Mouse (Mus musculus): ENCODE data around the gene Dck. TPM values are rescaled to one million over a fixed set of nuclear protein-coding genes. Genes with fewer than 3 reads are reported as not detected.

Gene Dck
- polyA plus RNA-seq, 1 experiment: 1.3 TPM

DNA sequence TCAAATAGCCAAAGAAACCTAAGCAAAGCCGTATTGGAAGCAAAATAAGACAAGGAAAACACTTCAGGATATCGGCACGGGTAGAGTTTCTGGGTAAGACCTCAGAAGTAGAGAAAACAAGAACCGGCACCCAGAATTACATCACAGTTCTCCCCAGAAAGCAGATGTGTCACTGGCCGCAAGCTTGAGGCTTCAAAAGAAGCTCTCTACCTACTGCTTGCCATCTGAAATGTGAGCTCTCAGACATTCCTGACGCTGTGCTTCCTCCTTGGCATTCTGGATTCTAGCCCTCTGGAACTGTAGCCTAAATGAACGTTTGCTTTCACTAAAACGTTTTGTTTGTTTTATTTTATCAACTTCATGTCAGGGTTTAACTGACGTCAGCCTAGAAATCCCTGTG lies 25.9 kb downstream of the Dck start:
- WGBS: 42% methylated on average over 9 of the region's 9 CpGs
- TF ChIP-seq POLR2A (IDR thresholded peaks at IDR 0.05; ENCODE audit: low read depth, low read length) (no peak), CTCF (IDR thresholded peaks at IDR 0.05; ENCODE audit: extremely low read depth, insufficient read length, insufficient replicate concordance, low read depth, low read length) (no peak)

DNA sequence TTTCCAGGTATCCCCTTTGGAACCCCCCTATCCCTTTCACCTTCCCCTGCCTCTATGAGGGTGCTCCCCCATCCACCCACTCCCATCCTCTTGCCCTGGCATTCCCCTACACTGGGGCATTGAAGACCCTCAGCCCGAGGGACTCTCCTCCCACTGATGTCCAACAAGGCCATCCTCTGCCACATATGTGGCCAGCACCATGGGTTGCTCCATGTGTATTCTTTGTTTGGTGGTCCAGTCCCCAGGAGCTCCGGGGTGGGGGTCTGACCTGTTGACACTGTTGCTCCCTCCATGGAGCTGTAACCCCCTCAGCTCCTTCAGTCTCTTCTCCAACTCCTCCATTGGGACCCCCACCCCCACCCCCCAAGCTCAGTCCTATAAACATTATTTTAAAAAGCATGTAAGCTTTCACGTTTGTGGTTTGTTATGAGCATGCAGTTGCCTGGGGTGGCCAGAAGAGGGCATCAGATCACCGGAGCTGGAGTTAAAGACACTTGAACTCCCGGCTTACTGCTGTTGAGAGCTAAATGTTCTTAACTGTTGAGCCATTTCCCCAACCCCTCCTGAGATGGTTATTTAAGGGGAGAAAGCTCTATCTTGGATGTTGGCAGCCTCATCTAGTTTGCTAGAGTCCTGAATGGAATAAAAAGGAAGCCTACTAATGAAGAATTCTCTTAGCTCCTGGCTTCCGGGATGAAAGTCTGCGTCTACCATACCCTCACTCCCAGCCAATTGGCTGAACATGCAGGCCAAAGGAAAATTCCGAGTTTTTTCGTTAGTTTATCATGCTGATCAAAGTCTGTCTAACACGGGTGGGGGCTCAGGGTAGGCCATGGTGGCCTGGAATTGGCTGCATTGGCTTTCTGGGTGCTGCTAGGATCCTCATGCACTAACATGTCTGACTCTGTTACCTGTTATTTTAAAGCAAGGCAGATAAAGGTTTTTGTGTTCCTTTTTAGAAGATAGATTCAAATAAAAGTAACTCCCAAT lies 26.8 kb downstream of the Dck start:
- Histone ChIP-seq H3K4me1 (ENCODE audit: control insufficient read depth, insufficient read depth, insufficient read length, low read length) (peaks cover 6% of the 10 kb centered on the region; the same call in 1 of the 2 replicates), H3K36me3 (ENCODE audit: control insufficient read depth, insufficient read depth, low read length) (no peaks in the 10 kb centered on the region), H3K4me3 (ENCODE audit: low read depth, low read length) (no peak overlapping the region), H3K27ac (ENCODE audit: insufficient read depth, low read depth, low read length) (no peak overlapping the region), H3K27me3 (ENCODE audit: control insufficient read depth, insufficient read depth, low read length) (no peaks in the 10 kb centered on the region)
- WGBS: 27% methylated on average over 10 of the region's 10 CpGs
- TF ChIP-seq CTCF (IDR thresholded peaks at IDR 0.05; ENCODE audit: extremely low read depth, insufficient read length, insufficient replicate concordance, low read depth, low read length): peak; percentile 77; the same call in 1 of the 2 replicates
- TF ChIP-seq POLR2A (IDR thresholded peaks at IDR 0.05; ENCODE audit: low read depth, low read length): no peak

More for the DNA sequence above, 25.9 kb downstream of the Dck start:
- no peak overlapping the region for H3K27ac ChIP-seq (ENCODE audit: insufficient read depth, low read depth, low read length)
- H3K4me1 ChIP-seq (ENCODE audit: control insufficient read depth, insufficient read depth, insufficient read length, low read length): peaks cover 5% of the 10 kb centered on the region; the same call in 1 of the 2 replicates
- H3K4me3 ChIP-seq (ENCODE audit: low read depth, low read length): no peak overlapping the region
- H3K27me3 ChIP-seq (ENCODE audit: control insufficient read depth, insufficient read depth, low read length): no peaks in the 10 kb centered on the region
- no peaks in the 10 kb centered on the region for H3K36me3 ChIP-seq (ENCODE audit: control insufficient read depth, insufficient read depth, low read length)

DNA sequence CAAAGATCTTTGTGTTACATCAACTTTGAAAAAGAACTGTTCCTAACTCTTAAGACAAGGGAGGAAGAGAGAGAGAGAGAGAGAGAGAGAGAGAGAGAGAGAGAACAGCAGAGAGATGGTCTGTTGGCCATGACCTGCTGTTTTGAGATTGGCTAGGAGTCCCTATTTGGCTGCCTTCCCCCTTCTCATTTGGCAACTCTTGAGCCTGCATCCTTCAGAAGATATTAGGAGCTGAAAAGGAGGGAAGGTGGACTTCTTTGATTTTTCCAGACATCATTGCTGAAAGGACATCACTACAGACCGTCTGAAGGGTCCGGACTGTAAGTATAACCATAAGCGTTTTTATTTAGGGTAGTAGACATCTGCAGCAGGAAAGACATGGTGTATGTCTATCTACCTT lies 28.9 kb downstream of the Dck start:
- no peak for TF ChIP-seq CTCF (IDR thresholded peaks at IDR 0.05; ENCODE audit: extremely low read depth, insufficient read length, insufficient replicate concordance, low read depth, low read length)
- TF ChIP-seq POLR2A (IDR thresholded peaks at IDR 0.05; ENCODE audit: low read depth, low read length): no peak
- Histone ChIP-seq H3K4me1 (ENCODE audit: control insufficient read depth, insufficient read depth, insufficient read length, low read length) (peaks cover 9% of the 10 kb centered on the region; the same call in 1 of the 2 replicates), H3K27me3 (ENCODE audit: control insufficient read depth, insufficient read depth, low read length) (no peaks in the 10 kb centered on the region), H3K27ac (ENCODE audit: insufficient read depth, low read depth, low read length) (no peak overlapping the region), H3K36me3 (ENCODE audit: control insufficient read depth, insufficient read depth, low read length) (no peaks in the 10 kb centered on the region), H3K4me3 (ENCODE audit: low read depth, low read length) (no peak overlapping the region)
- WGBS: 88% methylated on average over 3 of the region's 3 CpGs

DNA sequence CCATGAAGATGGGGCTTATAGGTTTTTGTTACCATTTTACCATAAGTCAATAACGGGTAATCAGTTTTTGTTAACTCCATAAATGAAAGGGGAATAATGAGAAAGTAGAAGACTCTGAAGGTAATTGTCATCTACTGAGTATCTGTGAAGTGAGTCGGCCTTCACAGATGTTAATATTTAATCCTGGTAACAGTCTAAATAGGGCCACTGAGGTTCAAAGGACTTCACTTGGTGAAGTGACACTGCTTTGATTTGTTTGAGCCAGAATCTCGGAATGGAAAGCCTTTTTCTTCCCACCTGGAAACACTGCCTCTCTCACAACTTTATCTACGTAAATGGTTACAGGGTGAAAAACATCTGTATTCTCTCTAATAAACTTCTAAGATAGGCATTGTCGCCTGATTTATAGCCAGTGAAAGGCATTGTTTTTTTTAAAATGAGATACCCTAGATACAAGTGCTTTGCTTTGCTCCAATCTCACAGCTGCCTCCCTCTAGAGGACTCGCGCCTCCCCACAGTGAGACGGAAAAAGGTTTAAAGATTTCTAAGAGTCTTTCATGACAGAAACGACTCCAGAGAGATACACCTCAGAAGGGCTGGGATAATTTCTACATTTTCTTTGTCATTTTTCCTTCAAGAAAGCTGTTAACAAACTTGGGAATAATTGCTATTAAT lies 31.3 kb downstream of the Dck start:
- Histone ChIP-seq H3K36me3 (ENCODE audit: control insufficient read depth, insufficient read depth, low read length) (no peaks in the 10 kb centered on the region), H3K27ac (ENCODE audit: insufficient read depth, low read depth, low read length) (peak overlapping the region; percentile 94), H3K4me3 (ENCODE audit: low read depth, low read length) (peak overlapping the region; percentile 53; the same call in 1 of the 2 replicates), H3K27me3 (ENCODE audit: control insufficient read depth, insufficient read depth, low read length) (no peaks in the 10 kb centered on the region), H3K4me1 (ENCODE audit: control insufficient read depth, insufficient read depth, insufficient read length, low read length) (peaks cover 9% of the 10 kb centered on the region; the same call in 1 of the 2 replicates)
- whole genome bisulfite sequencing: 19% methylated on average over 9 of the region's 9 CpGs
- no peak for TF ChIP-seq POLR2A (IDR thresholded peaks at IDR 0.05; ENCODE audit: low read depth, low read length)
- peak; percentile 13; the same call in 1 of the 2 replicates for TF ChIP-seq CTCF (IDR thresholded peaks at IDR 0.05; ENCODE audit: extremely low read depth, insufficient read length, insufficient replicate concordance, low read depth, low read length)

DNA sequence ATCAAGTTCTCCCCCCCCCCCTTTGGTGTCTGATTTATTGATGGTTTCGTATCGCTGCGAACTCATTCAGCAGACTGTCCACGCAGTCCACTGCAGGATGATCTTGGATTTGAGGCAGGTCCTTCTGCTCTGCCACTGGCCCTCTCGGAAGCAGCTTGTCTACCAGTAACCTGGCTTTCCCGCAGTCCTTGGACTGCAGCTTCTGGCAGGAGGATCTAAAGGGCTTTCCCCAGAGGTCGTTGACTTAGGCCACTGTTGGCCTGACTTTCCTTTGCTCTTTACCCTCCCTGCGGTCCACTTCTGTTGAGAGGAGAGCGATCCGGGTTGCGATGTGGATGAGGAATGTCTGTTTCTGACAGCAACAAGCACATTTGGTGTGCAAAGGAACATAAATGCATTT lies 31.8 kb downstream of the Dck start:
- WGBS: 21% methylated on average over 11 of the region's 11 CpGs
- peaks cover 9% of the 10 kb centered on the region; the same call in 1 of the 2 replicates for H3K4me1 ChIP-seq (ENCODE audit: control insufficient read depth, insufficient read depth, insufficient read length, low read length)
- no peaks in the 10 kb centered on the region for H3K36me3 ChIP-seq (ENCODE audit: control insufficient read depth, insufficient read depth, low read length)
- TF ChIP-seq CTCF (IDR thresholded peaks at IDR 0.05; ENCODE audit: extremely low read depth, insufficient read length, insufficient replicate concordance, low read depth, low read length): no peak
- no peak for TF ChIP-seq POLR2A (IDR thresholded peaks at IDR 0.05; ENCODE audit: low read depth, low read length)
- no peaks in the 10 kb centered on the region for H3K27me3 ChIP-seq (ENCODE audit: control insufficient read depth, insufficient read depth, low read length)
- peak overlapping the region; percentile 53 for H3K4me3 ChIP-seq (ENCODE audit: low read depth, low read length)
- H3K27ac ChIP-seq (ENCODE audit: insufficient read depth, low read depth, low read length): peak overlapping the region; percentile 94

DNA sequence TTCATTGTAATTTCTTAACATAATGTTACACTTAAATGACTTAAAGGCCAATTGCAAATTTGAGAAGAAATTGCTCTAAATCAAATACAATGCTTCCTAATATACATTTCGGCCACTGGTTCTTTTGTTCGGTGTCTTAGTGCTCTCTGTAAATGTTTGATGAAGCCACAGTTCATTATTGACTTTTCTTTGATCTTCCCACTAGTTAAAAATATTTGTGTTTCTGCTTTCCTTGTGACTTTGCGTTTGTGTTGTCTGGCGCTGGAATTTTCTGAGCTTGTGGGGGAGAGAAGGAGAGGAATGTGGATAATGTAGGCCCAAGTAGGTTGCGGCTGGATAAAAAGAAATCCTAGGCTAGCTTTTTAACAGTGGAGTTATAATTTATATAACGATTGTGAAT lies 32.3 kb downstream of the Dck start:
- WGBS: 44% methylated on average over 6 of the region's 6 CpGs
- Histone ChIP-seq H3K27me3 (ENCODE audit: control insufficient read depth, insufficient read depth, low read length) (no peaks in the 10 kb centered on the region), H3K4me3 (ENCODE audit: low read depth, low read length) (no peak overlapping the region), H3K4me1 (ENCODE audit: control insufficient read depth, insufficient read depth, insufficient read length, low read length) (peaks cover 9% of the 10 kb centered on the region; the same call in 1 of the 2 replicates), H3K27ac (ENCODE audit: insufficient read depth, low read depth, low read length) (no peak overlapping the region), H3K36me3 (ENCODE audit: control insufficient read depth, insufficient read depth, low read length) (no peaks in the 10 kb centered on the region)
- TF ChIP-seq POLR2A (IDR thresholded peaks at IDR 0.05; ENCODE audit: low read depth, low read length) (no peak), CTCF (IDR thresholded peaks at IDR 0.05; ENCODE audit: extremely low read depth, insufficient read length, insufficient replicate concordance, low read depth, low read length) (no peak)
